Mouse (Mus musculus): ENCODE data around the gene Mrfap1. TPM values are rescaled to one million over a fixed set of nuclear protein-coding genes. Genes with fewer than 3 reads are reported as not detected.

Gene Mrfap1
- total RNA-seq, 2 experiments from 2014 or later: 272 to 283 TPM

Other genes with a start within 250 kb of the Mrfap1 start
- gene Tbc1d14, start 203.5 kb downstream of the Mrfap1 start, total RNA-seq (2021): 10 to 100 TPM; 13.7 to 14.2 TPM
- 10 to 100 TPM; 75.5 to 90.6 TPM for gene D5Ertd579e, start 100.7 kb downstream of the Mrfap1 start, total RNA-seq (2021)
- gene Bloc1s4, start 48.1 kb downstream of the Mrfap1 start, total RNA-seq (2021): 10 to 100 TPM; 10.3 to 14.2 TPM
- 10 to 100 TPM; 17.8 to 20.0 TPM for gene Man2b2, start 33.9 kb upstream of the Mrfap1 start, total RNA-seq (2021)
- under 1 TPM; 0.08 to 0.28 TPM for gene Ppp2r2c, start 71.7 kb upstream of the Mrfap1 start, total RNA-seq (2021)
- 10 to 100 TPM; 81.6 to 82.0 TPM for gene Wfs1, start 192.4 kb upstream of the Mrfap1 start, total RNA-seq (2021)